Mouse (Mus musculus) thymus, postnatal 4 days (tissue): ENCODE data around the gene Lrrc41.

Experiments
- DNase-seq: peaks from one replicate; pipeline ENCODE4 v3.0.0; 2021

Gene Lrrc41

DNA sequence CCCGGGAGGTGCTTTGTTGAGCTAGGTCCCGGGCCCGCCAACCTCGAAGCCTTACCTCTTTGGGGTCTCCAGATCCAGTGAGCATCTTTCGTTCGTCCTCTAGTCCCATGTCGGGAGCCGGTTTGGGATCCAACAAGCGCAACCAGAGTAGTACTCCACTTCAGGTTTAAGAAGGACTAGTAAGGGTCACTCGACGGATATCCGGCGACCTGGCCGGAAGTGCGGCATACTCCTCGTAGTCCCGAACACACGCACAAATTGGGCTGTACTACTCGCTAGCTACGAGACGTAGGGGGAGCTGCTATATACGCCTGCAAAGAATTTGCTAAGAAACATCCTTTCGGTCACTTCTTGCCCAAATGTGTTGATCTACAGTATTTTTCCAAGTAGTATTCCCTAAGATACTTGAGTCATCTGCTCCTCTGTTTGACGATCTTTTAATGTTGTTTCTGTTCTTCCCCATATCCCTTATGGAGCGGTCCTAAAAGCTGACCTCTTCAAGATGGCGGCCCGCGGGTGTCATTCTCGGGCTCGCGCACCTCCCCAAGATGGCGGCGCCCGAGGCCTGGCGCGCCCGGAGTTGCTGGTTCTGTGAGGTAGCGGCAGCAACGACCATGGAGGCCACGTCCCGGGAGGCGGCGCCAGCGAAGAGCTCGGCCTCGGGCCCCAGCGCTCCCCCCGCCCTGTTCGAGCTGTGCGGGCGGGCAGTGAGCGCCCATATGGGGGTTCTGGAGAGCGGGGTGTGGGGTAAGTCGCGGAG, at the start of gene Lrrc41, which contains the start of gene Uqcrh:
TSS of gene Lrrc41 (plus strand) at position 409 of the 760 bp plus-strand sequence.
TSS of gene Uqcrh (minus strand) at position 211 of the 760 bp plus-strand sequence.
- peak; percentile 96 for DNase-seq

GRCm38 (mm10) chr4:116032906-116033305, 42.2 kb upstream of the Lrrc41 start:
- DNase-seq, result no peak

GRCm38 (mm10) chr4:116033374-116033773, 41.7 kb upstream of the Lrrc41 start:
- no peak for DNase-seq

DNA sequence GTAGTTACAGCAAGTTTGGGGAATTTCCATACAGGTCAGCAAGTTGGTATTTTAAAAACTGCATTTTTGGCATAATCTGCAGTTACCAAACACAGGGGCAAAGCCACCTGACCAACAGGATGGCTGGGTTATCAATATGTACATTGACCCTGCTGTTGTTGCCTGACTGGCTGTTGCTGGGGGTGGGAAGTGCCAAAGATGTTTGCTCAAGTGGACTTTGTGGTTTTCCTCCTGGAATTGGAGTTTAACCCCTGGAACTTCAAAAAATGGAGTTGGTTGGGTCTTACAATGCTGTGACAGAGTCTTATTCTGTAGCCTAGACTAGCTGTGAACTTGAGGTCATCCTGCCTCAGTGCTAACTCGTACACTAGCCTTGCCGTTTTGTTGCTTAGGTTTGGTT, 34.6 kb upstream of the Lrrc41 start:
- no peak for DNase-seq

GRCm38 (mm10) chr4:116042186-116042585, 32.9 kb upstream of the Lrrc41 start:
- no peak for DNase-seq

GRCm38 (mm10) chr4:116046604-116047003, 28.5 kb upstream of the Lrrc41 start:
- no peak for DNase-seq

DNA sequence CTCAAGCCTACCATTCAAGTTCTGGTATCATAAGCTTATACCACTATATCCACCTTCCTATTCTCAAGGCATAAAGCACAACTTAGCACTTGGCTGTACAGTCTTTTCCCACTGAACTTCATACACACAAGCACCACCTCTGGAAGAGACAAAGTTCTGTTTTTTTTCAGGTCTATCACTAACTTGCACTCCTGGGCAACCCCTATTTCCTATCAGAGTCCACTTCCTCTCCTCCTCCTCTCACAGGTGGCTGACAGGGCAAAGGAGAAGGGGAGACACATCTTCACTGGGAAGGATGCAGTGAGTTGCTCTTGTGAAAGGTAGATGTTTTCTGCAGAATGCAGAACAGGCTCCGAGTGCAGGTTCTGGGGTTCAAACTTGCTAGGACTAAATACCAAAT, 27.4 kb upstream of the Lrrc41 start:
- no peak for DNase-seq

DNA sequence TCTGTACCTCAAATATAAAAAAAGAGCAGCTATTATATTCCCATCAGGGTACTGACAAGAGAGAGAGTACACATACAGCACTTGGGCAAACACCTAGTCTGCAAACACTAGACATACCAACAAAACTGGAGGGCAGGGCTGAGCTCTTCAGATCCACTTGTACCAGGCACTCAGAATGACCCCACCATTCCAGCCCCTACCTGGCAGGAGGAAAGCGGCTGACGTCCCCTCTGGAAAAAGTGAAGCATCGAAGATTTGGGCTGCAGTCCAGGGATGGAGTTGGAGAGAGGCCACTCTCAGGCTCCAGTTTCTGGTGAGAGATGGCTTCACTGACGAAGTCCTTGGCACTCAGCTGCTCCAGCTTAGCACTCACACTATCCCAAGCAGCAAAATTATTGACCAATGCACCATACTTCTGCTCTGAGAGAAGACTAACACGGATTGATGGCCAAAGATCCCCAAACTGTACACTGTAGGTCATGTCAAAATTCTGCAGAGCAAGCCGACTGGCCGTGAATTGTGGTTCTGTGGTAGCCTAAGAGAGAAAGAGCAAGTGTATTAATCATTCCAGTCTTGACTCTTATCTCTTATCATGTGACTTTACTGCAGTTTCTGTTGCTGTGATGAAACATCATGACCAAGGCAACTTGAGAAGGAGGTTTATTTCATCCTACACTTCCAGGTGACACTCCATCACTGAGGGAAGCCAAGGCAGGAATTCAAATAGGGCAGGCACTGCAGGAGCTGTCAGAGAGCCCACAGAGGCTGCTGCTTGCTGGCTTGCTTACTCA, 26.7 kb upstream of the Lrrc41 start:
- no peak for DNase-seq

DNA sequence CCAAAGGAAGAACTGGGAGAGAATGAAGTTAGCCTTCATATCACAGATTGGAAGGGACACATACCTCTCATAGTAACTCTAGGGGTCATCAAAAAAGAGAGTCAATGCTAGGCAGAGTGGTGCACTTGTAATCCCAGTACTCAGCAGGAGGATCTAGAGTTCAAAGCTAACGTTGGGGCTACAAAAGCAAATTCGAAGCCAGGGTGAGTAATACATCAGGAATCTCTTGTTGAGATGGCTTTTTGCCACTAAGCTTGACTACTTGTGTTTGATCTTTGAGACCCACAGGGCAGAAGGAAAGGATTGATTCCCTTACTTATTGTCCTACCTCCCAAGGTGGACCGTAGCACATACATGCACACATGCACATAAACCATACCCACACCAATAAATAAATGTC, 25.9 kb upstream of the Lrrc41 start:
- DNase-seq, result no peak

- DNase-seq, result peak; percentile 67
These were observed 22.4 kb upstream of the Lrrc41 start for GRCm38 (mm10) chr4:116052526-116053293.

DNA sequence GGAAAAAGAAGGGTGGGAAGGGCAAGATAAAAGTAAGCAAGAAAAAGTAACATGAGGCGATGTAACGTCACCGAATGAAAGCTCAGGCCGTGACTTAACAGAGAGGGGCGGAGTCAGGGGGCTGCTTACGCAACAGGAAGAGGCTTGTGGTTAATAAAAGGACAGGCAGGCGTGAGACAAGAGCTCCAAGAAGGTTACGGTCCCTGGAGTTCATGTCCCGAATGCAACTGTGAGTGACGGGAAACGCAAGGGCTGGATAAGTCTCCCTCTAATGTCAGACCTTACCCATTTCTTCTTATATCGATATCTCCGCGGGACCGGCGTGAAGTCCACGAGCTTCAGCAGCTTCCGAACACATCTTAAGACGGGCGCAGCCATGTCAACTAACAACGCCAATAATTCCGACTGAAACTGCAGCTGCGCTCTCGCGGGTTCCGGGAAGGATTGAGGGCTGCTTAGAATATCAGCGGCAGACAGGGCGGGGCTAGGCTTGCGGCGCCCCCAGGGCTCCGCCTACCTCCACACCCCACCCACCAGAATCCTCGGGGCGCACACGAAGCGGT, 21.6 kb upstream of the Lrrc41 start, which contains the start of gene Nsun4:
TSS of gene Nsun4 (minus strand) at position 478 of the 563 bp plus-strand sequence.
- peak; percentile 94 for DNase-seq

DNA sequence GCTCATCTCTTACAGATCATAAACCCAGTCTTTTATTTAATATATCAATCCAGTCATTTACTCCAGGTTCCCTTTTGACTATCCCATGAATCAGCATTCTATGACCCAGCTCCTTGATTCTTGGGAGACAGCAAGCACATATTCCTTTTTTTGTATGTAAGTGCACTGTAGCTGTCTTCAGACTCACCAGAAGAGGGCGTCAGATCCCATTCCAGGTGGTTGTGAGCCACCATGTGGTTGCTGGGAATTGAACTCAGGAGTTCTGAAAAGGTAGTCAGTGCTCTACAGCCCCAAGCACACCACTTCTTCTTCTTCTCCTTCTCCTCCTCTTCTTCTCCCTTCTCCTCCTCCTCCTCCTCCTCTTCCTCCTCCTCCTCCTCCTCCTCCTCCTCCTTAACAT, 17.5 kb upstream of the Lrrc41 start:
- no peak for DNase-seq

DNA sequence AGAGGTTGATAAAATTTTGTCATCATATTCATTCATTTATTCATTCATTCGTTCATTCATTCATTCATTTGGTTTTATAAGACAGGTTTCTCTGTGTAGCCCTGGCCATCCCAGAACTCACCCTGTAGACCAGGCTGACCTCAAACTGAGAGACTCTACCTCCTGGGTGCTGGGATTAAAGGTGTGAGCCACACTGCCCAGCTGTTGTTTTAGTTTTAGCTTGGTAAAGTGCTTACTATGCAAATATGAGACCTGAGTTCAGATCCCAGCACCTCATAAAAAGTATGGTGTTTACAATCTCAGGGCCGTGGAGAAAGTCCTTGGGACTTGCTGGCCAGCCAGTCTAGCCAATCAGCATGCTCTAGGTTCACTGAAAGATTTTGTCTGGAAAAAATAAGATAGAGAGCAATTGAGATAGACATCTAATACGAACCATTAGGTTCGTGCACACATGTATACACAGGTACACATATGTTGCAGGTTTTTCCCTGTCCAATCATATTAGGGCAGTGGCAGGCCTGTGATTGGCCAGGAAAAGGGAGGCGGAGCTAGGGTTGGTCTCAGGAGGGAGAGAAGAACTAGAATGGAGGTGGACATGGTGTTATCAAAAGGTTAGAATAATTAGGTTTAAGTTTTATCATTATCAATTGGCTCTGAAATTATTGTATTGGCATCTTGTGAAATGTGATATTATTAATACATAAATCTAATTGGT, 15.9 kb upstream of the Lrrc41 start:
- no peak for DNase-seq

- no peak for DNase-seq
These were observed 11.2 kb upstream of the Lrrc41 start for GRCm38 (mm10) chr4:116063855-116064254.

- no peak for DNase-seq
These were observed 5.0 kb upstream of the Lrrc41 start for GRCm38 (mm10) chr4:116070116-116070515.

DNA sequence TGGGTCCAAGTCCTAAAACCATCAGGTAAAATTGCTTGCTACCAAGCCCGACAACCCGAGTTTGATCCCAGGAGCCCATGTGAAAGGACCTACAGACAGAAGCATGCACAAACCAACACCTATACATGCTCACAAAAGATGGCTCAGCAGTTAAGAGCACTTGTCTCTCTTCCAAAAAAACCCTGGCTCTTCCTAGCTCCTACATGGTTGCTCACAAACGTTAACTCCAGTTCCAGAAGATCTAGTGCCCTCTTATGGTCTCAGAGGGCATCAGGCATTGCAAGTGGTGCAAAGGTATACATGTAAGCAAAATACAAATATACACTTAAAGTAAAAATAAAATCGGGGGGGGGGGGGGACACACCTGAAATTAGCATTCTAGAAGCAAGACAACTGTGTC, 1.9 kb upstream of the Lrrc41 start:
- no peak for DNase-seq

DNA sequence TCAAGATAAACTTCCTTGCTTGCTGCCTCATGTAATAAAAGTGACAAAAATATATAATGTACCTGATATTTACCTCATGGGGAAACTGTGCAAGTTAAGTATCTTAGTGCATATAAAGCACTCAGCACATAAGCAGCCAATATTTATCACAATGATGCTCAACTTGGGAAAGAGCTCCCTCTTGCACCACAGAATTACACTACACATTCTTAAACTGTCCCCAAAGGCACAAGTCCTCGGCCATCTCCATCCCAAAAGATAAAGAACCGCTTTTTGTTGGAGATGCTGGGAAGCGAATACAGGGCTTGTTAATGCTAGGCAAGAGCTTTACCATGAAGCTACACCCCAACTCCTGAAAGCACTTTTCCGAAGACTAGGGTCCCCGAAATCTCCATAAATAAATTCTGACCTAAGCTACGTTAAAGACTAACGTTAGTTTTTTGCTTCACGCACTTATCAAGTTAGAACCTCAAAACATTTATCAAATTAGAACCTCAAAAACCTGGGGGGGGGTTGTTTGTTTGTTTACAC, 859 bp upstream of the Lrrc41 start:
- no peak for DNase-seq

- peak; percentile 83 for DNase-seq
These were observed 731 bp downstream of the Lrrc41 start for GRCm38 (mm10) chr4:116075631-116076368.

DNA sequence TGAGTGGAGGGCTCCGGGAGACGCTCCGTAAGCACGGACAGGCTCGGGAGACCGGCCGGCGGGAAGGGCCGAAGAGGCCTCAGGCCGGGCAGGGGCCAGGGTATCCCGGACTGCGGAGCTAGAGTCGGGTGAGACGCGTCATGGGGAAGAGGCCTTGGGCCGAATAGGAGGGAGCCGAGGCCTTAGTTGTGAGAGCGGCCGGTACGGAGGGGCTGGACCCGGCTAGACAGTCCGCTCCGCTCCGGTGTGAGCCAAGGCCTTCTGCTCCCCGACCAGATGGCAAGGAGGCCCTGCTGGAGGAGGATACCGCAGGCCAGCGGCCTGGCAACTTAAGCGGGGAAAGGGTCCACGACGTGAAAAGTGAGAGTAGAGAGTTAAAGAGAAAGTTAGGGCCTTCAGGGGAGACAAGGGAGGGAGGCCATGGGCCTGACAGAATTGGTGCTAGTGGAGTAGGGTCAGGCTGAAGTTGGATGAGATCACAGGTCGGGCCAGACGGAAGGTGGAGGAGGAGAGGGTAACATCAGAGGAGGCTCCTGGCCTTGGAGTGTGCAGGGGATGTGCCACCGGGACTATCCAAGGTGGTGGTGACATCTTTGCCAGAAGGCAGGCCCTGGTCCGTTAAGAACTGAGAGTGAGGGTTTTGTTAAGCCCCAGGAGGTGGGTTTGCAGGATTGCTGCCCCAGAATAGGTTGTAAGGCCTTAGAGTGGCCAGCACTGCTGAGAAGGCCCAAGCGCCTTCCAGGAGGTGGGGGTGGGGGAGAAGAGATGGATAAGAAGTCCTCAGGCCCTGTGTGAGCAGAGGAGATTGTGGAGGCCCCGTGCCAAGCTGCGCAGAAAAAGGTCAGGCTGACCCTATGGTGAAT, 1.5 kb downstream of the Lrrc41 start:
- no peak for DNase-seq
